Mouse (Mus musculus) lung, postnatal 25 days (tissue): ENCODE results near the gene Atp6v0e.

Source experiments
- DNase-seq: peaks from one replicate; pipeline ENCODE4 v3.0.0; 2022; ENCODE audit warnings: low spot score

The Atp6v0e gene

GRCm38 (mm10) chr17:26686334-26687000 is 23.4 kb downstream of the Atp6v0e start:
- no peak for DNase-seq

- DNase-seq, result no peak
Measured at GRCm38 (mm10) chr17:26688795-26689735, 26.0 kb downstream of the Atp6v0e start.

GRCm38 (mm10) chr17:26689810-26690209 is 26.8 kb downstream of the Atp6v0e start:
- DNase-seq, result no peak

GRCm38 (mm10) chr17:26690236-26690635 is 27.2 kb downstream of the Atp6v0e start:
- DNase-seq, result no peak

- peak; percentile 45 for DNase-seq
Measured at GRCm38 (mm10) chr17:26691110-26691509, 28.1 kb downstream of the Atp6v0e start.

- no peak for DNase-seq
Measured at GRCm38 (mm10) chr17:26693424-26693823, 30.4 kb downstream of the Atp6v0e start.

- DNase-seq, result no peak
Measured at GRCm38 (mm10) chr17:26694171-26694570, 31.1 kb downstream of the Atp6v0e start.

- no peak for DNase-seq
Measured at GRCm38 (mm10) chr17:26695193-26695592, 32.2 kb downstream of the Atp6v0e start.

- DNase-seq, result no peak
Measured at GRCm38 (mm10) chr17:26698846-26699245, 35.8 kb downstream of the Atp6v0e start.

- peak; percentile 91 for DNase-seq
Measured at GRCm38 (mm10) chr17:26699819-26700616, 37.0 kb downstream of the Atp6v0e start.

- no peak for DNase-seq
Measured at GRCm38 (mm10) chr17:26701565-26701964, 38.5 kb downstream of the Atp6v0e start.

- DNase-seq, result no peak
Measured at GRCm38 (mm10) chr17:26702621-26703020, 39.6 kb downstream of the Atp6v0e start.

- no peak for DNase-seq
Measured at GRCm38 (mm10) chr17:26703671-26704070, 40.6 kb downstream of the Atp6v0e start.

GRCm38 (mm10) chr17:26705463-26706359 is 42.7 kb downstream of the Atp6v0e start:
- DNase-seq, result no peak

GRCm38 (mm10) chr17:26707066-26707465 is 44.0 kb downstream of the Atp6v0e start:
- DNase-seq, result no peak

- no peak for DNase-seq
Measured at GRCm38 (mm10) chr17:26708499-26708898, 45.5 kb downstream of the Atp6v0e start.

GRCm38 (mm10) chr17:26708993-26709590 is 46.1 kb downstream of the Atp6v0e start:
- DNase-seq, result no peak

- DNase-seq, result no peak
Measured at GRCm38 (mm10) chr17:26710049-26710448, 47.0 kb downstream of the Atp6v0e start.

GRCm38 (mm10) chr17:26715271-26715758 is 52.3 kb downstream of the Atp6v0e start, which contains the start of gene Crebrf:
Gene Crebrf (plus strand): TSS chr17:26715650.
- peak; percentile 99 for DNase-seq

- peak; percentile 97 for DNase-seq
Measured at GRCm38 (mm10) chr17:26715916-26716717, 53.1 kb downstream of the Atp6v0e start.
